ENCODE assay signal across 8 mouse cellular contexts in the genomic region with DNA sequence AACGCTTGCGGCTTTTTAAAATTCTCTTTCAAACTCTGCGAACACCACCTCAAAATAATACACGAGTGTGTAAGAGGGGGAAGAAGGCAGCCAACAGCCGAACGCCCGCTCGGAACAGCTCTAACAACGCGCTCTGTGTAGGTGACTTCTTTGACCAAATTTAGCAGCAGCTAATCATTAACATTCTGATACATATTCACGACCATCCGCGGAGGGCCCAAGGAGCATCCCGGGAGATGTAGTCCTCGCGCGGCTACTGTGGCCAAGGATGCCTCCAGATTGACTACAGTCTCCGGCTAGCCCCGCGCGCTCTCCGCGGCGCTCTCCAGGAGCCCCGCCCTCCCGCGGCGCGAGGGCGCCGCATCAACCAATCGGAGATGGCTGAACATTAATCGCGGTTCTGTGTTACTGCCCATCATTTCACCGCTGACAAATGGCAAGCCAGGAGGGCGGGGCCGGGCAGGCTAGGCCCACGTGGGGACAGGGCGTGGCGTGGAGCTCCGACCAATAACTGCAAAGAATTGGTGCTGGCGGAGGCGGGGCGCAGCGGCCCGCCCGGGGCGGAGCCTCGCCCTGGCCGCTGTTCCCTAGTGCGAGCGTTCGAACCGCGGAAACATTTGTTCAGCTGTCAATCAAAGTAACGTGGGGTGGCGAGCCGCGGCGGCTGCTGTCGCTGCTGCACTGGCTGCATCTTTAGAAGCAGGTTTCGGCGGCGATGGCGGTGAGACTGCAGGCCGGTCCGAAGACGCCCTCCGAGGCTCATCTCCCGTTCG. TPM values are rescaled to one million over a fixed set of nuclear protein-coding genes. Genes with fewer than 3 reads are reported as not detected.
DNase-seq lines count a peak whose midpoint lies in the region; ATAC-seq and TF ChIP-seq lines count a peak whose summit lies in the region.

Tle4 (minus strand) TSS at position 135 of the 773 bp plus-strand sequence.

- peaks cover 2% of the 10 kb centered on the region for H3K27me3 ChIP-seq in megakaryocyte, embryonic 14.5 days (replicated peaks)

- DNase-seq in gastrocnemius, adult 8-10 months (ENCODE audit: low spot score in 2 of 2) = peak; percentile 100
- peak; percentile 96 for DNase-seq in hindlimb bud, embryonic 11.5 days (ENCODE audit: extremely low spot score, low read depth, low spot score)
- DNase-seq in left cerebral cortex, adult 8-10 months (ENCODE audit: low spot score in 2 of 2) = peak; percentile 98 to 100
- peak; percentile 100 for DNase-seq in right cerebral cortex, postnatal 10 days (ENCODE audit: low spot score in 2 of 2)
- DNase-seq in urinary bladder, postnatal 25 days (ENCODE audit: low spot score) = peak; percentile 100

- peak; percentile 85 for ATAC-seq in activated CD4-positive, CD25-positive, alpha-beta regulatory T cell, adult 4 months

- peak; percentile 96 for TF ChIP-seq POLR2A in cortical plate, adult 2 months (IDR thresholded peaks at IDR 0.05; ENCODE audit: extremely low read depth, insufficient read depth, low read length)

- H3K4me3 ChIP-seq in cortical plate, adult 2 months (ENCODE audit: insufficient read depth, low read length) = peak within 1 kb of the TSS; percentile 70
- H3K4me3 ChIP-seq in megakaryocyte, embryonic 14.5 days (replicated peaks) = peak within 1 kb of the TSS; percentile 98

- H3K27ac ChIP-seq in cortical plate, adult 2 months (ENCODE audit: insufficient read depth, low read length) = peak within 1 kb of the TSS; percentile 99

- no peaks in the 10 kb centered on the region for H3K9me3 ChIP-seq in megakaryocyte, embryonic 14.5 days

- H3K4me1 ChIP-seq in cortical plate, adult 2 months (ENCODE audit: control insufficient read depth, insufficient read depth, low read length) = peaks cover 2% of the 10 kb centered on the region; the same call in 1 of the 2 replicates
- peaks cover 22% of the 10 kb centered on the region for H3K4me1 ChIP-seq in megakaryocyte, embryonic 14.5 days

- H3K36me3 ChIP-seq in megakaryocyte, embryonic 14.5 days (replicated peaks; ENCODE audit: low read length) = peaks cover 20% of the 10 kb centered on the region

- TF ChIP-seq CTCF in cortical plate, adult 2 months (IDR thresholded peaks at IDR 0.05; ENCODE audit: extremely low read depth, insufficient read depth, low read length) = no peak

RNA-seq across cellular contexts. Expression of gene Tle4, which starts in this region (rescaled TPM):
- polyA plus RNA-seq in activated CD4-positive, CD25-positive, alpha-beta regulatory T cell, adult 4 months (2017; shearing (Covaris generic)) = 10 to 100 TPM; 12.2 to 15.3 TPM
- 31.1 and 34.2 TPM in 2 replicates for polyA plus RNA-seq in cortical plate, adult 2 months (2012; rRNA removed)
- 10 to 100 TPM; 15.0 to 17.9 (median 16.5) TPM for total RNA-seq in gastrocnemius, adult 8-10 months (2022)
- 10 to 100 TPM; 44.8 to 52.3 (median 47.4) TPM for total RNA-seq in left cerebral cortex, adult 8-10 months (2022)
- polyA plus RNA-seq in megakaryocyte, embryonic 14.5 days (2012; ENCODE audit: insufficient read depth, low replicate concordance) = 3.8 and 5.4 TPM in 2 replicates

Comparison
In these comparisons a context has a peak if more than half of its experiments do, and no peak if none do; other contexts are left out.
1. Peak in every context shown above with its lines: DNase-seq, ATAC-seq, H3K4me3 ChIP-seq and H3K27ac ChIP-seq.